Mouse (Mus musculus) myocyte (in vitro differentiated cells): ENCODE measurements around the gene Hist1h2ae.
"Not testable (repeated sequence)": the region's sequence is repeated elsewhere in the genome, so short reads cannot be mapped to it uniquely, and the experiment has no call there.

Experiments used
- E2F4 ChIP-seq: IDR thresholded peaks from one replicate; pipeline ENCODE4 v1.6.1; 2011; ENCODE audit warnings: mild to moderate bottlenecking, control low read depth, moderate library complexity; ENCODE audit not compliant: insufficient read depth
- MYOG ChIP-seq, 3 experiments: IDR thresholded peaks; one replicate each; pipeline ENCODE4 v1.6.1; 2011; ENCODE audit warnings: control low read depth in 2 of 3, low read depth in 2 of 3, mild to moderate bottlenecking in 2 of 3; ENCODE audit not compliant: insufficient read length in 2 of 3, control insufficient read depth in 1 of 3, insufficient read depth in 1 of 3
- POLR2A ChIP-seq: IDR thresholded peaks from one replicate; pipeline ENCODE4 v1.6.1; 2011; ENCODE audit warnings: low read depth, mild to moderate bottlenecking, control low read depth, moderate library complexity; ENCODE audit not compliant: insufficient read length
- USF1 ChIP-seq: IDR thresholded peaks from one replicate; pipeline ENCODE4 v1.6.1; 2011; ENCODE audit warnings: low read depth, mild to moderate bottlenecking, control low read depth, moderate library complexity

GRCm38 (mm10) chr13:23561883-23562659 is 8.9 kb downstream of the Hist1h2ae start, which contains the start of gene Hist1h3e:
- not testable (repeated sequence) for TF ChIP-seq MYOG (IDR thresholded peaks at IDR 0.05; ENCODE audit: control insufficient read depth in 1 of 3, insufficient read depth in 1 of 3, insufficient read length in 2 of 3, low read depth in 2 of 3); USF1; E2F4; POLR2A
